Mouse (Mus musculus) erythroblast, embryonic 14.5 days (primary cell): Measurements from ENCODE around the gene Dlgap1. TPM values are rescaled to one million over a fixed set of nuclear protein-coding genes. Genes with fewer than 3 reads are reported as not detected.

Experiments
- H3K27me3 ChIP-seq: 2 replicates; pipeline ENCODE4 v1.6.1; 2012; ENCODE audit warnings: inconsistent platforms; ENCODE audit not compliant: control insufficient read depth
- H3K36me3 ChIP-seq: 2 replicates; pipeline ENCODE4 v1.6.1; 2012; ENCODE audit warnings: mild to moderate bottlenecking, inconsistent platforms; ENCODE audit not compliant: control insufficient read depth
- H3K4me1 ChIP-seq: 2 replicates; pipeline ENCODE4 v1.6.1; 2012; ENCODE audit warnings: inconsistent platforms; ENCODE audit not compliant: control insufficient read depth
- H3K4me3 ChIP-seq: replicated peaks from 2 replicates; pipeline ENCODE3; 2012; ENCODE audit warnings: moderate library complexity, mild to moderate bottlenecking, inconsistent platforms
- H3K9me3 ChIP-seq: 2 replicates; pipeline ENCODE4 v1.6.1; 2012; ENCODE audit warnings: low read length, inconsistent platforms, mixed read lengths; ENCODE audit not compliant: control insufficient read depth
- GATA1 ChIP-seq: IDR thresholded peaks from 2 replicates; pipeline ENCODE4 v1.6.1; 2012; ENCODE audit warnings: low read length, inconsistent platforms, mixed read lengths
- TAL1 ChIP-seq: IDR thresholded peaks from 3 replicates; pipeline ENCODE4 v1.6.1; 2012; ENCODE audit warnings: low read length, inconsistent platforms, mixed read lengths
- polyA plus RNA-seq: library from polyadenylated mRNA; stranded (reverse); fragments of >175 nt; gene quantifications from 2 replicates; pipeline ENCODE4 v1.2.3, GENCODE M21; 2012

Dlgap1 gene
- polyA plus RNA-seq, 1 experiment: not detected

- no peaks in the 10 kb centered on the region for H3K9me3 ChIP-seq
- H3K27me3 ChIP-seq: no peaks in the 10 kb centered on the region
- no peak for TF ChIP-seq TAL1
- no peak for TF ChIP-seq GATA1
- no peaks in the 10 kb centered on the region for H3K4me1 ChIP-seq
- no peaks in the 10 kb centered on the region for H3K36me3 ChIP-seq
- no peak overlapping the region for H3K4me3 ChIP-seq
Observed at GRCm38 (mm10) chr17:70719684-70720324, 750.9 kb downstream of the Dlgap1 start.

GRCm38 (mm10) chr17:70720766-70721165 is 751.9 kb downstream of the Dlgap1 start:
- no peaks in the 10 kb centered on the region for H3K4me1 ChIP-seq
- TF ChIP-seq TAL1 (no peak), GATA1 (no peak)
- H3K9me3 ChIP-seq: no peaks in the 10 kb centered on the region
- no peaks in the 10 kb centered on the region for H3K27me3 ChIP-seq
- no peaks in the 10 kb centered on the region for H3K36me3 ChIP-seq
- no peak overlapping the region for H3K4me3 ChIP-seq

GRCm38 (mm10) chr17:70722146-70722545 is 753.3 kb downstream of the Dlgap1 start:
- no peak overlapping the region for H3K4me3 ChIP-seq
- no peak for TF ChIP-seq GATA1
- no peak for TF ChIP-seq TAL1
- H3K4me1 ChIP-seq: no peaks in the 10 kb centered on the region
- H3K27me3 ChIP-seq: no peaks in the 10 kb centered on the region
- no peaks in the 10 kb centered on the region for H3K9me3 ChIP-seq
- H3K36me3 ChIP-seq: no peaks in the 10 kb centered on the region

GRCm38 (mm10) chr17:70728719-70729281 is 759.9 kb downstream of the Dlgap1 start:
- H3K9me3 ChIP-seq: no peaks in the 10 kb centered on the region

GRCm38 (mm10) chr17:70734728-70735127 is 765.9 kb downstream of the Dlgap1 start:
- Histone ChIP-seq H3K27me3 (peaks cover 2% of the 10 kb centered on the region; the same call in 1 of the 2 replicates), H3K4me3 (no peak overlapping the region), H3K9me3 (no peaks in the 10 kb centered on the region), H3K36me3 (no peaks in the 10 kb centered on the region), H3K4me1 (no peaks in the 10 kb centered on the region)
- TF ChIP-seq GATA1 (no peak), TAL1 (no peak)

More at GRCm38 (mm10) chr17:70728719-70729281, 759.9 kb downstream of the Dlgap1 start:
- H3K4me3 ChIP-seq: no peak overlapping the region
- TF ChIP-seq GATA1 (no peak), TAL1 (no peak)
- no peaks in the 10 kb centered on the region for H3K4me1 ChIP-seq
- H3K36me3 ChIP-seq: no peaks in the 10 kb centered on the region
- no peaks in the 10 kb centered on the region for H3K27me3 ChIP-seq

GRCm38 (mm10) chr17:70735396-70735795 is 766.5 kb downstream of the Dlgap1 start:
- H3K9me3 ChIP-seq: no peaks in the 10 kb centered on the region
- H3K27me3 ChIP-seq: peaks cover 2% of the 10 kb centered on the region; the same call in 1 of the 2 replicates
- H3K36me3 ChIP-seq: no peaks in the 10 kb centered on the region
- no peaks in the 10 kb centered on the region for H3K4me1 ChIP-seq
- no peak overlapping the region for H3K4me3 ChIP-seq
- TF ChIP-seq TAL1 (no peak), GATA1 (no peak)

- TF ChIP-seq TAL1 (no peak), GATA1 (no peak)
- Histone ChIP-seq H3K36me3 (no peaks in the 10 kb centered on the region), H3K27me3 (peaks cover 2% of the 10 kb centered on the region; the same call in 1 of the 2 replicates), H3K4me1 (no peaks in the 10 kb centered on the region), H3K4me3 (no peak overlapping the region), H3K9me3 (no peaks in the 10 kb centered on the region)
Observed at GRCm38 (mm10) chr17:70737424-70737823, 768.6 kb downstream of the Dlgap1 start.

GRCm38 (mm10) chr17:70738168-70738854 is 769.4 kb downstream of the Dlgap1 start:
- Histone ChIP-seq H3K4me1 (no peaks in the 10 kb centered on the region), H3K27me3 (peaks cover 2% of the 10 kb centered on the region; the same call in 1 of the 2 replicates), H3K4me3 (no peak overlapping the region), H3K9me3 (no peaks in the 10 kb centered on the region), H3K36me3 (no peaks in the 10 kb centered on the region)
- TF ChIP-seq GATA1 (no peak), TAL1 (no peak)

GRCm38 (mm10) chr17:70739346-70739745 is 770.5 kb downstream of the Dlgap1 start:
- TF ChIP-seq GATA1 (no peak), TAL1 (no peak)
- peaks cover 2% of the 10 kb centered on the region; the same call in 1 of the 2 replicates for H3K27me3 ChIP-seq
- H3K4me3 ChIP-seq: no peak overlapping the region
- no peaks in the 10 kb centered on the region for H3K4me1 ChIP-seq
- no peaks in the 10 kb centered on the region for H3K36me3 ChIP-seq
- no peaks in the 10 kb centered on the region for H3K9me3 ChIP-seq
